Mouse (Mus musculus): ENCODE measurements around the gene Dop1b.

- TF ChIP-seq POLR2A (IDR thresholded peaks at IDR 0.05; ENCODE audit: borderline replicate concordance, extremely low read depth, insufficient read depth, insufficient read length, poor library complexity, severe bottlenecking) (no peak), CTCF (IDR thresholded peaks at IDR 0.05; ENCODE audit: borderline replicate concordance, extremely low read depth, insufficient read depth, insufficient read length) (no peak)
Measured at GRCm38 (mm10) chr16:93826054-93826453, 114.3 kb downstream of the Dop1b start.
